ENCODE assay signal across 8 mouse cellular contexts in genomic region chr6:30172820-30173550, GRCm38 (mm10).
DNase-seq lines count a peak whose midpoint lies in the region; ATAC-seq and TF ChIP-seq lines count a peak whose summit lies in the region.

No protein-coding gene starts in this region.

- under 1% methylated on average over 44 of the region's 44 CpGs for WGBS in embryonic facial prominence, embryonic 12.5 days
- 3% methylated on average over 43 of the region's 44 CpGs for WGBS in hindbrain, postnatal 0 days
- WGBS in liver, embryonic 16.5 days (ENCODE audit: insufficient replicate concordance), result 3% methylated on average over 44 of the region's 44 CpGs

- H3K4me2 ChIP-seq in embryonic facial prominence, embryonic 12.5 days (replicated peaks), result peak overlapping the region; percentile 57
- H3K4me2 ChIP-seq in hindbrain, postnatal 0 days (ENCODE audit: low read depth, low read length), result 0 out of 2 replicates have a peak overlapping the region, but pooled peaks have one; percentile 22
- H3K4me2 ChIP-seq in liver, embryonic 16.5 days (ENCODE audit: low read depth, low read length), result peak overlapping the region; percentile 58

- peak overlapping the region; percentile 50 for H3K9ac ChIP-seq in embryonic facial prominence, embryonic 12.5 days
- no peak overlapping the region for H3K9ac ChIP-seq in hindbrain, postnatal 0 days (replicated peaks; ENCODE audit: low read length)
- H3K9ac ChIP-seq in liver, embryonic 16.5 days (ENCODE audit: low read depth, low read length), result no peak overlapping the region

- DNase-seq in adrenal gland, adult (ENCODE audit: inconsistent age in 2 of 2, low spot score in 1 of 2), result peak; percentile 52 to 86
- DNase-seq in adrenal gland, postnatal 4 days (ENCODE audit: low spot score in 2 of 2), result no peak
- DNase-seq in hindbrain, postnatal 0 days (ENCODE audit: low spot score), result no peak
- DNase-seq in splenic B cell, adult 2 months (ENCODE audit: low read depth, low spot score), result peak; percentile 42

- peaks cover 57% of the 10 kb centered on the region for H3K4me1 ChIP-seq in embryonic facial prominence, embryonic 12.5 days
- H3K4me1 ChIP-seq in hindbrain, postnatal 0 days (ENCODE audit: insufficient read depth, low read length), result no peaks in the 10 kb centered on the region; the same call in 1 of the 2 replicates
- H3K4me1 ChIP-seq in liver, embryonic 16.5 days (ENCODE audit: control insufficient read depth, low read depth, low read length), result peaks cover 29% of the 10 kb centered on the region

- no peak for ATAC-seq in embryonic facial prominence, embryonic 12.5 days (ENCODE audit: insufficient number of reproducible peaks, insufficient read depth, low FRiP score, low TSS enrichment)
- no peak for ATAC-seq in hindbrain, postnatal 0 days
- ATAC-seq in liver, embryonic 16.5 days (ENCODE audit: low read depth), result no peak
- no peak for ATAC-seq in cerebellum, adult (ENCODE audit: insufficient number of reproducible peaks, low FRiP score, low TSS enrichment)

- TF ChIP-seq CTCF in C2C12 (IDR thresholded peaks at IDR 0.05; ENCODE audit: control insufficient read depth, insufficient read depth, insufficient read length), result peak; percentile 56
- peak; percentile 49 for TF ChIP-seq CTCF in hindbrain, postnatal 0 days (IDR thresholded peaks at IDR 0.05; ENCODE audit: low read depth)

- H3K27me3 ChIP-seq in C2C12 (ENCODE audit: control insufficient read depth, insufficient read depth, insufficient read length), result peaks cover 21% of the 10 kb centered on the region
- peaks cover 84% of the 10 kb centered on the region for H3K27me3 ChIP-seq in embryonic facial prominence, embryonic 12.5 days
- peaks cover 55% of the 10 kb centered on the region for H3K27me3 ChIP-seq in hindbrain, postnatal 0 days (ENCODE audit: insufficient read depth, low read length)
- peaks cover 98% of the 10 kb centered on the region for H3K27me3 ChIP-seq in liver, embryonic 16.5 days (ENCODE audit: control insufficient read depth, insufficient read depth, low read depth, low read length)
- 0 out of 2 replicates have a peak, but pooled peaks cover 2% of the 10 kb centered on the region for H3K27me3 ChIP-seq in splenic B cell, adult 2 months (ENCODE audit: control insufficient read depth, insufficient read depth, low read length, poor library complexity, severe bottlenecking)

- H3K79me2 ChIP-seq in C2C12 (ENCODE audit: control insufficient read depth, insufficient read depth), result peaks cover 59% of the 10 kb centered on the region

- peaks cover 33% of the 10 kb centered on the region for H3K79me3 ChIP-seq in C2C12 (ENCODE audit: low read depth)

- H3K9me3 ChIP-seq in embryonic facial prominence, embryonic 12.5 days, result no peaks in the 10 kb centered on the region
- H3K9me3 ChIP-seq in hindbrain, postnatal 0 days (ENCODE audit: low read length), result no peaks in the 10 kb centered on the region
- H3K9me3 ChIP-seq in liver, embryonic 16.5 days (replicated peaks; ENCODE audit: control insufficient read depth, low read length), result no peaks in the 10 kb centered on the region

- H3K27ac ChIP-seq in embryonic facial prominence, embryonic 12.5 days, result peak overlapping the region; percentile 86
- no peak overlapping the region for H3K27ac ChIP-seq in hindbrain, postnatal 0 days
- no peak overlapping the region for H3K27ac ChIP-seq in liver, embryonic 16.5 days (ENCODE audit: low read length)

- peaks cover 9% of the 10 kb centered on the region for H3K36me3 ChIP-seq in C2C12 (ENCODE audit: control insufficient read depth, insufficient read depth)
- H3K36me3 ChIP-seq in embryonic facial prominence, embryonic 12.5 days, result no peaks in the 10 kb centered on the region
- H3K36me3 ChIP-seq in hindbrain, postnatal 0 days (ENCODE audit: insufficient read depth, low read length), result no peaks in the 10 kb centered on the region
- no peaks in the 10 kb centered on the region for H3K36me3 ChIP-seq in liver, embryonic 16.5 days (ENCODE audit: control insufficient read depth, insufficient read depth)
- no peaks in the 10 kb centered on the region for H3K36me3 ChIP-seq in splenic B cell, adult 2 months (ENCODE audit: control insufficient read depth, insufficient read depth, low read length, poor library complexity, severe bottlenecking)

- peak overlapping the region; percentile 84 for H3K4me3 ChIP-seq in C2C12 (ENCODE audit: insufficient read depth, poor library complexity, severe bottlenecking)
- peak overlapping the region; percentile 42 for H3K4me3 ChIP-seq in embryonic facial prominence, embryonic 12.5 days
- peak overlapping the region; percentile 9; the same call in 1 of the 2 replicates for H3K4me3 ChIP-seq in hindbrain, postnatal 0 days (ENCODE audit: low read length)
- peak overlapping the region; percentile 53 for H3K4me3 ChIP-seq in liver, embryonic 16.5 days (ENCODE audit: low read depth, low read length)

- H3ac ChIP-seq in C2C12 (ENCODE audit: control insufficient read depth, insufficient read length, low read depth), result peak overlapping the region; percentile 75

TF ChIP-seq in C2C12, 6 proteins besides CTCF, POLR2A, EP300 and RAD21:
- no peak for TF ChIP-seq USF1 (IDR thresholded peaks at IDR 0.05; ENCODE audit: low read depth)
- TF ChIP-seq CEBPB (IDR thresholded peaks at IDR 0.05; ENCODE audit: low read depth), result no peak
- no peak for TF ChIP-seq MYOG (IDR thresholded peaks at IDR 0.05; ENCODE audit: control insufficient read depth, extremely low read depth, insufficient read length)
- no peak for TF ChIP-seq MYOD1 (IDR thresholded peaks at IDR 0.05; ENCODE audit: control insufficient read depth, insufficient read length, low read depth)
- no peak for TF ChIP-seq FOSL1 (IDR thresholded peaks at IDR 0.05; ENCODE audit: insufficient read depth, low read length, poor library complexity, severe bottlenecking)
- no peak for TF ChIP-seq MAX (IDR thresholded peaks at IDR 0.05)

Comparison
In these comparisons a context has a peak if more than half of its experiments do, and no peak if none do; other contexts are left out.
1. DNase-seq: peak in adrenal gland, adult (2 of 2) and splenic B cell, adult 2 months (single experiment); none in adrenal gland, postnatal 4 days (0 of 2) and hindbrain, postnatal 0 days (single experiment).
2. H3K4me3 ChIP-seq: peak in every context shown above with its lines; median percentile 84 in C2C12; 53 in liver, embryonic 16.5 days; 42 in embryonic facial prominence, embryonic 12.5 days; 9 in hindbrain, postnatal 0 days.
3. Peak in every context shown above with its lines, with median percentiles within 50 percentile points of each other: H3K4me2 ChIP-seq.